Mouse (Mus musculus) brain, embryonic 14.5 days (tissue): ENCODE measurements at regions not wholly inside any gene's neighbourhood (a gene's known extent, or its start where the extent isn't known, plus 50 kb on each side); places are given as distances from the start of the nearest gene placed in this dataset.

ENCODE experiments used
- CTCF ChIP-seq: fragments of 200-500 bp; IDR thresholded peaks from 2 replicates; pipeline ENCODE4 v1.5.1; 2012; ENCODE audit warnings: inconsistent platforms, mild to moderate bottlenecking, moderate library complexity, borderline replicate concordance; ENCODE audit not compliant: insufficient read depth, insufficient read length; ENCODE audit errors: extremely low read depth
- POLR2A ChIP-seq: fragments of 200-500 bp; IDR thresholded peaks from 2 replicates; pipeline ENCODE4 v1.6.1; 2012; ENCODE audit warnings: mild to moderate bottlenecking, inconsistent platforms, borderline replicate concordance; ENCODE audit not compliant: poor library complexity, insufficient read depth, insufficient read length, severe bottlenecking; ENCODE audit errors: extremely low read depth

- TF ChIP-seq CTCF (no peak), POLR2A (no peak)
Observed at GRCm38 (mm10) chr2:122968809-122969628, 204.0 kb downstream of the Sqor start.
